Mouse (Mus musculus) layer of hippocampus, adult 9-10 months (tissue): ENCODE data around the gene Cnn3.

Experiments
- DNase-seq: peaks from one replicate; pipeline ENCODE4 v3.0.0; 2022; ENCODE audit warnings: low spot score

Cnn3 gene

GRCm38 (mm10) chr3:121451404-121451803, 25.1 kb downstream of the Cnn3 start:
- DNase-seq = no peak

GRCm38 (mm10) chr3:121458545-121459492, 32.5 kb downstream of the Cnn3 start:
- DNase-seq = no peak

GRCm38 (mm10) chr3:121460473-121461193, 34.3 kb downstream of the Cnn3 start:
- DNase-seq = no peak

GRCm38 (mm10) chr3:121461477-121461876, 35.2 kb downstream of the Cnn3 start:
- no peak for DNase-seq

- no peak for DNase-seq
Observed at GRCm38 (mm10) chr3:121462782-121463181, 36.5 kb downstream of the Cnn3 start.

GRCm38 (mm10) chr3:121464733-121465305, 38.5 kb downstream of the Cnn3 start:
- no peak for DNase-seq

- DNase-seq = no peak
Observed at GRCm38 (mm10) chr3:121465795-121466194, 39.5 kb downstream of the Cnn3 start.

- no peak for DNase-seq
Observed at GRCm38 (mm10) chr3:121467094-121467552, 40.8 kb downstream of the Cnn3 start.

GRCm38 (mm10) chr3:121468136-121468535, 41.8 kb downstream of the Cnn3 start:
- DNase-seq = no peak

- no peak for DNase-seq
Observed at GRCm38 (mm10) chr3:121469185-121469975, 43.1 kb downstream of the Cnn3 start.

- DNase-seq = no peak
Observed at GRCm38 (mm10) chr3:121471703-121472102, 45.4 kb downstream of the Cnn3 start.

- no peak for DNase-seq
Observed at GRCm38 (mm10) chr3:121474738-121475137, 48.4 kb downstream of the Cnn3 start.

- DNase-seq = no peak
Observed at GRCm38 (mm10) chr3:121480030-121480960, 54.0 kb downstream of the Cnn3 start.

GRCm38 (mm10) chr3:121480961-121481436, 54.7 kb downstream of the Cnn3 start:
- no peak for DNase-seq

GRCm38 (mm10) chr3:121481564-121481963, 55.3 kb downstream of the Cnn3 start:
- DNase-seq = no peak

- DNase-seq = no peak
Observed at GRCm38 (mm10) chr3:121483266-121484161, 57.2 kb downstream of the Cnn3 start.

- no peak for DNase-seq
Observed at GRCm38 (mm10) chr3:121485201-121485600, 58.9 kb downstream of the Cnn3 start.

GRCm38 (mm10) chr3:121489462-121490118, 63.3 kb downstream of the Cnn3 start:
- no peak for DNase-seq

- no peak for DNase-seq
Observed at GRCm38 (mm10) chr3:121490941-121491340, 64.6 kb downstream of the Cnn3 start.
